Mouse (Mus musculus): ENCODE measurements at regions not wholly inside any gene's neighbourhood (a gene's known extent, or its start where the extent isn't known, plus 50 kb on each side); places are given as distances from the start of the nearest gene placed in this dataset.

GRCm38 (mm10) chr16:29706996-29707395, 127.9 kb downstream of the Opa1 start:
- no peak overlapping the region for H3K4me3 ChIP-seq
- no peak overlapping the region for H3K27ac ChIP-seq
- TF ChIP-seq CTCF (IDR thresholded peaks at IDR 0.05) = no peak
- no peak for DNase-seq
- intact Hi-C loops (cut with DNase I) = no loop called here

DNA sequence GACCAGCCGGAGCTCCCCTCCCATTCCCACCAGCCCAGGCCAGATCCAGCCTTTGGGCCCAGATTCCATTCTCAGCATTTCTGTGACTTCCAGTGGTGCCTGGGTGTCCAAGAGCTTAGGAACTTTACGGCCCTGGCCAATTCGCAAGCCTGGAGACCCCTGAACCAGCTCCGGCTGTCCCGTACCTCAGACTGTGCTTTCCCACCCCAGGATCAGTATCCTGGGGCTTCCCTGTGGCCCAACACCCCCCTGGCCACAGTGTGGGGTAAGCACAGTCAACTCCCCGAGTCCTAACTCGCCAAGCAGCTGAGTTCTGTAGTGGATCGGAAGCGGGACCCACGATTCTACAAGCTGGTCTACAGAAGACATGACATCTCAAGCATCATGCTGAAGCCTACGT, 128.5 kb downstream of the Opa1 start:
- no peak for DNase-seq
- H3K27ac ChIP-seq = no peak overlapping the region
- TF ChIP-seq CTCF (IDR thresholded peaks at IDR 0.05) = no peak
- no peak overlapping the region for H3K4me3 ChIP-seq
- intact Hi-C loops (cut with DNase I) = no loop called here

DNA sequence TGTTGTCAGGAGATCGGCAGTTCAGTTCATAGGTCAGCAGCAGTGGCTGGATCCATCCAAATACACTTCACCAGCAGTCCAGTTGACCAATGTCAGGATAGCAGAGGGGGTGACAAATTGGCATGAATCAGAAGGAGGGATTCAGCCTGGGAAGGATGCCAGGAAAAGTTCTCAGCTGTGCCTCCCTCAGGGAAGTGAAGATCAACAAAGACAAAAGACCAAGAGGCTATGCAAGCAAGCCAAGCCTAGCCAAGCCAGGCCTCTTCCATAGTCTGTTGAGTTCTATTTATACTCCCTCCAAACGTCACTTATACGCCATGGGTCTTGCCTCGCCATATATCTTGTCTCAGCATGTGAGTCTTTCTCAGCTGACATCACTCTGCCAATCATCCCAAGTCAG, 129.9 kb downstream of the Opa1 start:
- DNase-seq = no peak
- intact Hi-C loops (cut with DNase I) = no loop called here
- no peak for TF ChIP-seq CTCF (IDR thresholded peaks at IDR 0.05)
- Histone ChIP-seq H3K27ac (no peak overlapping the region), H3K4me3 (no peak overlapping the region)

GRCm38 (mm10) chr16:29711386-29711785, 132.3 kb downstream of the Opa1 start:
- Histone ChIP-seq H3K4me3 (no peak overlapping the region), H3K27ac (peak overlapping the region; percentile 28; the same call in 1 of the 2 replicates)
- TF ChIP-seq CTCF (IDR thresholded peaks at IDR 0.05) = no peak
- DNase-seq = no peak
- intact Hi-C loops (cut with DNase I) = loop anchor here (5.0 kb wide), 1 partner anchor 1476 kb away; no protein-coding TSS in a partner anchor

GRCm38 (mm10) chr16:29711912-29712681, 133.0 kb downstream of the Opa1 start:
- intact Hi-C loops (cut with DNase I) = loop anchor here (5.0 kb wide), 1 partner anchor 1475 kb away; no protein-coding TSS in a partner anchor
- TF ChIP-seq CTCF (IDR thresholded peaks at IDR 0.05) = no peak
- 0 out of 2 replicates have a peak overlapping the region, but pooled peaks have one; percentile 28 for H3K27ac ChIP-seq
- H3K4me3 ChIP-seq = no peak overlapping the region
- peak; percentile 51 for DNase-seq

DNA sequence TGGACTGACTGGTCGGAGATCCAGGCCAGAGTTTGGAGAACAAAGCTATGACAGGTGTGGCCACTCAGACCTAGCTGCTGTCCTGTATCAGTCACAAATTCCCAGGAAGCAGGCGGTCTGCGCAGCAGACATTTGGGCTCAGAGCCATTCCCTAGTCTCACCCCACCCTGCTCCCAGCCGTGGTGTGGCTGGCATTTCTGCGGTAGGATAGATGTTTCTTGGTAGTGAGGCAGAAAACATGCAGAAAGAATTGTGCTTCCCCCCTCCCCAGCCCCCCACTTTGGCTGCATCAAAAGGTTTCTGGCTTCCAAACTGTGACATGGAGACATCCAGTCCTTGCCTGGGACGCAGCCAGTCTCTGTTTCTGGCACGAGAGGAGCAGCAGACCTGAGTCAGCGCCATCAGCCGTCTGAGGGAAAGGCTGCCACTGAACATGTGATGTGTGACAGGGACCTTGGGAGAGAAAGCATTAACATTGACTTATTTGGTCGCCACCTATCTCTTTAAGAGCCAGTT, 135.5 kb downstream of the Opa1 start:
- Histone ChIP-seq H3K27ac (peak overlapping the region; percentile 16; the same call in 1 of the 2 replicates), H3K4me3 (no peak overlapping the region)
- no peak for TF ChIP-seq CTCF (IDR thresholded peaks at IDR 0.05)
- peak; percentile 79 for DNase-seq
- intact Hi-C loops (cut with DNase I) = loop anchor here (5.0 kb wide), 1 partner anchor 1473 kb away; no protein-coding TSS in a partner anchor

GRCm38 (mm10) chr16:29718965-29719364, 139.8 kb downstream of the Opa1 start:
- intact Hi-C loops (cut with DNase I) = no loop called here
- Histone ChIP-seq H3K4me3 (no peak overlapping the region), H3K27ac (no peak overlapping the region)
- no peak for TF ChIP-seq CTCF (IDR thresholded peaks at IDR 0.05)
- no peak for DNase-seq

GRCm38 (mm10) chr16:29719571-29720451, 140.7 kb downstream of the Opa1 start:
- intact Hi-C loops (cut with DNase I) = no loop called here
- H3K4me3 ChIP-seq = no peak overlapping the region

GRCm38 (mm10) chr16:29725153-29725552, 146.0 kb downstream of the Opa1 start:
- TF ChIP-seq CTCF (IDR thresholded peaks at IDR 0.05) = no peak
- no peak overlapping the region for H3K4me3 ChIP-seq
- H3K27ac ChIP-seq = no peak overlapping the region
- intact Hi-C loops (cut with DNase I) = no loop called here
- DNase-seq = no peak

More at GRCm38 (mm10) chr16:29719571-29720451, 140.7 kb downstream of the Opa1 start:
- no peak for TF ChIP-seq CTCF (IDR thresholded peaks at IDR 0.05)
- no peak overlapping the region for H3K27ac ChIP-seq
- DNase-seq = no peak

DNA sequence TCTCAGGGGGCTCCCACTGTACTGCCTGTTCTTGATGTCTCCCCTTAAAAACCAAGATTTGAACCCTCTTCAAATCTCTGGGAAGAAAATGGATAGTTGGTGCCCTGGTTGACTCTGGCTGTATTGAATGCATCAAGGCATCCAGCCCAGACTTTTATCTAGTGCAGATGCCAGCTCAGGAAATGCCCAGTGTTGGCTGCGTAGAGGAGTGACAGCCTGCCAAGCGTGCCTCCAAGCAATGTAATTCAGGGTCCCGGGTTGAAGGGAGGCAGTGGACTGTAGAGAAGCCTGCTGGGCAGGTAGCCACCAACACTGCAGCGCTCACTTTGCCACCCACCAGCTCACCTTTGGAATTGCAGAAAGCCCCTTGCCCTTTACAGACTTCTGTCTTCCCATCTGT, 146.4 kb downstream of the Opa1 start:
- no peak for DNase-seq
- Histone ChIP-seq H3K4me3 (no peak overlapping the region), H3K27ac (no peak overlapping the region)
- TF ChIP-seq CTCF (IDR thresholded peaks at IDR 0.05) = no peak
- intact Hi-C loops (cut with DNase I) = no loop called here

- intact Hi-C loops (cut with DNase I) = no loop called here
- H3K4me3 ChIP-seq = no peak overlapping the region
These were observed 148.3 kb downstream of the Opa1 start for GRCm38 (mm10) chr16:29727397-29727796.

DNA sequence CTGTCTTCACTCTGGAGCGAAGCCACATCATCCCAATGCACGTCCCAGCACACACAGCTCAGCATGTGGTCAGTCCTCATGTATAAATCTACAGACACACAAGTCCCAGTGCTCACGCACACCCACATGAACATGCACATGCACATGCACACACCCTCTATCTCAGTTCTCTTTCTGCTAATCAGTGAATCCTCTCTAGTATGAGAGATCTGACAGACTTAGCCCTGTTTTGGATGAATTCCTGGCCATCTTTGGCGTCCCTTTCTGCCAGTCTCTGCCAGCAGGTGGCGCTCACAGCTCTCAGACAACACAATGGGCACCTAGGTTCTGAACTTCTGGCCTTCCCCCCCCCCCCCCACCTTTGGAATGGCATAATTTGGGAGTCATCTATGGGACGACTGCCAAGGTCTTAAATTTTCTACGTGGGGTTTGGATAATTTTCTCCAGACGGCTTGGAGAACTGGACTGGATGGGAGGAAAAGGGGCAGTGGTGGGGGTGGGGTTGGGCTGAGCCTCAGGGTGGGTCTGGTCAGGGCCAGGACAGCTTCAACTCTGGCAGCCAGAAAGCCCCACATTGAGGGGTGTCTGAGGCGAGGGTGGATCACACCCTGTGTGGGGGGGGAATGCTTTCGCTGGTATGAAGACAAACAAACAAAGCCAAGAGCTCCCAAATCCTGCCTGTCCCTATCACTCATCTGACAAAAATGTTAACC, 149.8 kb downstream of the Opa1 start:
- H3K4me3 ChIP-seq = no peak overlapping the region
- intact Hi-C loops (cut with DNase I) = loop anchor here (1.0 to 2.0 kb wide), 2 partner anchors 338 to 507 kb away; no protein-coding TSS in a partner anchor
- peak; percentile 87 for DNase-seq
- TF ChIP-seq CTCF (IDR thresholded peaks at IDR 0.05) = peak; percentile 83
- H3K27ac ChIP-seq = no peak overlapping the region

More at GRCm38 (mm10) chr16:29727397-29727796, 148.3 kb downstream of the Opa1 start:
- H3K27ac ChIP-seq = no peak overlapping the region
- no peak for DNase-seq
- TF ChIP-seq CTCF (IDR thresholded peaks at IDR 0.05) = no peak

All from gastrocnemius, adult 2 months (tissue).